Mouse (Mus musculus) spleen, adult 12 weeks (tissue): ENCODE measurements at regions not wholly inside any gene's neighbourhood (a gene's known extent, or its start where the extent isn't known, plus 50 kb on each side); places are given as distances from the start of the nearest gene placed in this dataset.
"Not testable (repeated sequence)": the region's sequence is repeated elsewhere in the genome, so short reads cannot be mapped to it uniquely, and the experiment has no call there.

Source experiments
- DNase-seq: peaks from one replicate; pipeline ENCODE4 v3.0.0; 2022; ENCODE audit warnings: low spot score

DNA sequence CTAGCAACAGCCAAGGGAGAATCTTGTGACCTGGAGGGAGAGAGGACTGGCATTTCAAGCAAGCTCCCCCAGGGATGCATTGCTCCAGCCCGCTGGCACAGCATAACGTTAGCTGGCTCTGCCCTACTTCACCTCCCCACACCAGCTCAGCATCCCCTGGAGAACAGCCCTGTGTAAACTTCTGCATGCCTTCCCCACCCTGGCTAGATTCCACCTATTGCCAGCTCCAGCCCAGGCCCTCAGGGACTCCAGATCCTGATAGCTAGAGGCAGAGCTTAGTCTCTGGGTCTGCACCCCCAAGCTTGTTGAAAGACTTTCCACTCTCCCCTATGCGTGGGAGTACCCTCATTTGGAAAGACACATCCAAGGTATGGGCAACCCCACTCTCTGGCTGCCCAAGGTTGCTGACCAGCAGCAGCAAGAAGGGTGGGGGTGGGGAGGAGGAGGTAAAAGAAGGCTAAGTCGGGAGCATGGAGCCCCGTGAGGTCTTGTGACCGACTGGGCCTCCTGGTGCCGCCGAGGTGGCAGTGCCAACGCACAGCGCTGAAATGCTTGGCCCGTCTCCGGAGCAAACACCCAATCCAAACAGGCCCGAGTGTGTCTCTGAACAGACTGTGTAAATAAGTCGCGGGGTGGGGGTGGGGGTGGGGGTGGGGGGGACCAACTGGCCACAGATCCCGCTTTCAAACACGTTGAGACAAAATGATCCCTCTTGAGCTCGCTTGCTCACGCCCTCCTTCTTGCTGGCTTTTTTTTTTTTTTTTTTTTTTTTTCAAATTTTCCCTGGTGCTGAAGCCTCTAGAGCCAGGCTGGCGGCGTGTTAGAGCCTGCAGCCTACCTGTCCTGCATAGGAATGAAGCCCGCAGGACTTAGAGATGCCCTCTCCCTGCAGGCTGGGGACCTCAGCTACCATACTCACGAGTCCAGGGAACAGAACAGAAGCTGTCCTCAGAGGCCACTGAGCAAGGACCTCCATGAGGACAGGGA lies 350.3 kb downstream of the Sox9 start:
- DNase-seq: no peak

DNA sequence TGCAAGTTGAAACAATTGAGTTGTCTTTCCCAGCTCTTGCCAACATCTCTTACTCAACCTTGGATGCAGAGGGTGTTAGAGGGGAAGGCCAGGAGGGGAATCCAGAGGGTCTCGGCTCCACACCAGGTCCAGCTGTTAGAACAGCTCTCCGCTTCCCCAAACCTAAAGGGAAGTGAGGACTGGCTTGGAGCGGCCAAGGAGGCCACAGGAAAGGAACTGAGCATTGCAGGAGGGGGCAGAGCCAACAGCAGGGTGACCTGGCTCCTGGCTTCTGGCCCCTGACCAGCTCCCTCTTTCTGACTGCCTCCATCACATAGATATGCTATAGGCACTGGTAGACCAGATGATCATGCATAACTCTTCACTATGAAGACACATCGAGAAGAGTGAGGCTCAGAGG lies 351.4 kb downstream of the Sox9 start:
- no peak for DNase-seq

GRCm38 (mm10) chr11:113135261-113135660 lies 353.2 kb downstream of the Sox9 start:
- DNase-seq: no peak

GRCm38 (mm10) chr11:113138462-113138861 lies 356.4 kb downstream of the Sox9 start:
- DNase-seq: no peak

- DNase-seq: no peak
Observed at GRCm38 (mm10) chr11:113140595-113140994, 358.6 kb downstream of the Sox9 start.

DNA sequence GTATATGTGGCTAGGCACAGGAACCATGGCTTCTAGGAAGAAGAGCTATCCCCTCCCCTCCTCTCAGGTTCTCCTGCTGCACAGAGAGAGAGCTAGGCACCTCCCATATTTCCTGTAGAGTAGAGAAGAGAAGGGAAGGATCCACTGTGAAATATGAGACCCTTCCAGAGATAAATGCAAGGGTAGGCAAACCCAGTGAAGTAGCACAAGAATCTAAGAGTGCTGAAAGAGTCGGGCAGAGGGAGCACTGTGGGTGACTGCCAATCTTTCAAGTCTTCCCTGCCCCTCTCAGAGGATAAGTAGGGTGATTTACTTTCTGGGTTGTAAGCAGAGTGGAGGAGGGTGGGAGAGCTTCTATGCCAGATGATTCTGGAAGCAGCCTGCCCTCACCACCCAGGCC lies 360.8 kb downstream of the Sox9 start:
- no peak for DNase-seq

DNA sequence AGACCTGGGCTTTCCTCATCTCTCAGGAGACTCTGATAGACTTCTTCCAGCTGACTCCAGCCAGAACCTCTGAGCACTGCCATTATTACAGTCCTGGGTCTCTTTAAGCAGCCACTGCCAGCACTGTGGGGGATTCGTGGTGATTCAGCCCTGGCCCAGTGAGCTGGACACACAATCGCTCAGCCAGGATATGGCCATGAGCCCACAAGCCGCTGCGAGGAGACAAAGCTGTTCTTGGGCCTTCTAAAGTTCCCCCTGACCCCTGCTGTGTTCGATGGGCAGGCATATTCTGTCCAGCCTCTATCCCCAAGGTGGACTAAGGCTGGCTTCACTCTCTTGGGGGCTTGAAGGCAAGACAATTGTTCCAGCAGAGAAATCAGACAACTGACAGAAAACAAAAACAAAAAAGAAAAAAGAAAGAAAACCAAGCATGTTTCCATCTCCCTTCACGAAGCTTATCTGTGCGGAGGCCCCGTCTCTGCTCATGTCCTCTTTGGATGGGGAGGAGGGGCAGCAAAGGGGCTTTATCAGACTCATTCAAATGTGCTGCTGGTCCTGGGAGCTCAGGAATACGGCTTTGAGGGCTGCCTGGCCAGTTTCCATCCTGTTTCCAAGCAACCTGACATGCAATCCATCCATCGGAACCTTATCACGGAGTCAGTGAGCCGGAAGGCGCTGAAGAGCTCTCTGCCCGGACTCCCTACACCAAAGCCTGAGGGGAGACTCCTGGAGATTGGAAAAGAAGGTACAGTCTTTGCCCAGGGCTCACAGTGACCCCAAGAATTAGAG lies 362.0 kb downstream of the Sox9 start:
- no peak for DNase-seq

DNA sequence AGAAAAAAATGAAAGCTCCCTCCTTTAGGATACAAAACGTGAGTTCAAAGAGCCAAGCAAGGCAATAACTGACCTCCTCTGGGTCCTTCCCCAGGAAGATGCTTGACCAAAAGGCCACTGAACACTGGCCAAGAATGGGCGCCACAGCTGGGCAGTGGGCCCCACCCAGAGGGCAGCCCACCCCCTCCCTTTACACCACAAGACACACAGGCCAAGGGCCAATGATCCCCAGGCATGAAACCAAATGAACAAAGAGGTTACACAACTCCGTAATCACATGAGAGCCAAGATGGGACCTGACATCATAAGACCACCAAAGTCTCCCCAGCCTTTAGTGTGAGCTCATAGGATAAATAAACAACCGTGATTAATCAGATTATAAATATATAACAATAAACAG lies 363.7 kb downstream of the Sox9 start:
- DNase-seq: no peak

DNA sequence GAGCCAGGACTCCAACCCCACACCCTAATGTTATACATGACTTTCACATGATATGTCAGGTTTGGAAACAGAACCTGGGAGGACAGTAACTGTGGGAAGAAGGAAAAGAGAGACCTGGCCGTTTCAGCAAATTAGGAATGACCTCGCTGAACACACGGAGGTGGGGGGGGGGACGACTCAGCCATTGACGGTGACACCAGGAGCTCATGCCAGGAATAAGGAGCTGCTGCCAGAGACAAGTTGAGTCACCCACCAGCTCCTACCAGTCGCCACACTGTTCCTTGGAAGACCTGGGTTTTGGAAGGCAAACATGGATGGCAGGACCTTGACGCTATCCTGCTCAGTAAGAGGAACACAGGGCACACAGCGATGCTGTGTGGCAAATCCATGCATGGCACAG lies 364.7 kb downstream of the Sox9 start:
- no peak for DNase-seq

- DNase-seq: no peak
Observed at GRCm38 (mm10) chr11:113147535-113148197, 365.6 kb downstream of the Sox9 start.

DNA sequence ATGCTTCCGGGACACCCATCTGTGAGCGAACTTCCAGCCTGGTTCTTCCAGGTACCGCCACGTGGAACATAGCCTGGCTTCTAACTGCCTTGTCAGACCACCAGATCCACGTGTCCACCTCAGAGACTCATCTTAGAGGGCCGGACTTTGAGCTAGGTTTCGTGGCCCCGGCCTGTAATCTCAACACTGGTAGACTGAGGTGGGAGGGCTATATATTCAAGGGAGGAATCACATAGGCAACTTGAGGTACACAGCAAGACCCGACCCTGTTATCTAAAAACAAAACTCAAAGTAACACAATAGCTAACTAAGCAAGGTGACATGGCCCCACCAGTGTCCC lies 366.1 kb downstream of the Sox9 start:
- DNase-seq: no peak

GRCm38 (mm10) chr11:113155515-113155914 lies 373.5 kb downstream of the Sox9 start:
- DNase-seq: no peak

GRCm38 (mm10) chr11:113163941-113164340 lies 381.9 kb downstream of the Sox9 start:
- no peak for DNase-seq

DNA sequence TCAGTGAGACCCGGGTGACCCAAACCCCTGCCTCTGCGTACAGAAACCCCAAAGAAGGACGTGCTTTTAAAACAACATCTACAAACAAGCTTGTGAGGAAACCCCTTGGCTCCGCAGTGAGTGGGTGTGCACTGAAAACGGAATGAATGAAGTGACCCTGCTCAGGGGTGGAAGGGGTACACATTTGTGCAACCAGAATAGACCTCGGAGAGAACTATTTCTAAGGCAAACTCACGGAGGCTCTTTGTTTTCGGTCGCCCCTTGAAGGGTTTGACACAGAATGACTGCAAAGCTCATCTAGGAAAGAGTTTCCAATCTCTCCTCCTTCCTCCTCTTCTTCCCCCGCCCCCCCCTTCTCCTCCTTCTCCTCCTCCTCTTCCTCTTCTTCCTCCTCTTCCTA lies 382.5 kb downstream of the Sox9 start:
- DNase-seq: no peak

GRCm38 (mm10) chr11:113165069-113165795 lies 383.2 kb downstream of the Sox9 start:
- DNase-seq: no peak

DNA sequence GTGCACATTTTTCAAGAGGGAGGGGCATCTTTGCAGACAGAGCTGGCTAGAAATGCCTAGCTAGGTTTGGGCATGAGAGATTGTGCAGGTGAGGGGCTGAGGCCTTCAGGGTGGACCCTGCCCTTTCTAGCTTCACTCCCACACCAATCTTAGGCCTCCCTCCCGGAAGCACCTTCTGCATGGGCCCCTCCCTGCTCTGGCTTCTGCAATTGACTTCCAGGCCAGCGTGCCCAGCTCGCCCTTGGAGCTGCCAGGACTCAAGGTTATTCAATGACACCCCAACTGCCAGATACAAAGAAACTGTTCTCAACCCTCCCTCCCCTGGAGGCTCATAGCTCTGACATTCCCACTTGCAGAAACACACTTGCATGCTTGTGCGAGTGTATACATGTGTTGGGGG lies 384.5 kb downstream of the Sox9 start:
- no peak for DNase-seq

DNA sequence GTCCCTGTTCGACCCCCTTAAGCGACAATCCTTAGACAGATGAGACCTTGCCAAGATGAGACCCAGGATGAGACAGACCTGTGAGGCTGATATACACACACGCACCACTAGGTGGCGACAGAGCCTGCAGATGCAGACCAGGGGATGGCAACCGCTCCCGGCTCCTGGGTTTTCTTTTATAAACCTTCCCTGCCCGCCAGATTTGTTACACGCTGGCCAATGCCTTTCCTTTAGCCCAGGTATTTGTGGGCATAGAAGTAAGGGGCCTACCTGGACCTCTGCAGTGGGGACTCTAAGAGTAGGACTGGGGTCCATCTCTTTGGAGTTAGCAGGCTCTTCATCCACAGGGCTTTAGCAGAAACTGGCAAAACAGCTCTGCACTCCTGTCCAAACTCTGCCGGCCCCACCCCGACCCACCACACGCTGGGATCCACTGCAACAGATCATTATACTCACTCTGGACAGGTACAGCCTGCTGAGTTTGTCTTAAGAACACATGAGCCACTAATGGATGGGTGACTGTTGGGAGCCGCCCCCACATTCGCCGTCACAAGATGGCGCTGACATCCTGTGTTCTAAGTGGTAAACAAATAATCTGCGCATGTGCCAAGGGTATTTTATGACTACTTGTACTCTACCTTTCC lies 390.6 kb downstream of the Sox9 start:
- peak; percentile 52 for DNase-seq

DNA sequence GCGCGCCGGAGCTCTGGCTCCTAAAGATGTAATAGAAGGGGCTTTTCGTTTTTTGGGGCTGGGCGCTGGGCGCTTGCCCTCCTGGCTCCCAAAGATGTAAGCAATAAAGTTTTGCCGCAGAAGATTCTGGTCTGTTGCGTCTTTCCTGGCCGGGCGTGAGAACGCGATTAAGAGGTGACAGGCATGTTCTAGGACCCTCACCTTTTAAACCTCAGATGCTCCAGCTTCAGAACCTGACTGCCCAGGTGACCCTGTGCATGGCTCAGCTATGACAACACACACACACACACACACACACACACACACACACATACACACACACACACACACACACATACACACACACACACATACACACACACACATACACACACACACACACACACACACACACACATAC lies 391.3 kb downstream of the Sox9 start:
- DNase-seq: not testable (repeated sequence)

- no peak for DNase-seq
Observed at GRCm38 (mm10) chr11:113174011-113174507, 392.0 kb downstream of the Sox9 start.

DNA sequence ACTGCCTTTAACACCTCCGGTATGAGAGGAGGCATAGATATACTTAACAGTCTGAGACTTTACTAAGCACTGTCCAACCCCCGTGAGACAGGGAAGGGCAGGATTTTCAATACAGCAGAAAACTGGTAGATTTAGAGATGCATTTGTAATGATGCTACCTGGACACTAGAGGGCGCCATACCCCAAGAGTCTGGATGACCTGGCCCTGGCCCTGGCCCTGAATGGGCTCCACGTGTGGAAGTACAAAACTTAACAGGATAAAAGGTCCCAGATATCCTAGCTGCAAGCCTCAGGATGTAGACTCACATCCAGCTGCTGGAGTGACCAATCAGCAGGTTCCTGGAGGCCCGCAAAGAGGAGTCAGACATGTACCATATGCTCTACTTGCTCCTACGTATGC lies 393.3 kb downstream of the Sox9 start:
- peak; percentile 30 for DNase-seq

DNA sequence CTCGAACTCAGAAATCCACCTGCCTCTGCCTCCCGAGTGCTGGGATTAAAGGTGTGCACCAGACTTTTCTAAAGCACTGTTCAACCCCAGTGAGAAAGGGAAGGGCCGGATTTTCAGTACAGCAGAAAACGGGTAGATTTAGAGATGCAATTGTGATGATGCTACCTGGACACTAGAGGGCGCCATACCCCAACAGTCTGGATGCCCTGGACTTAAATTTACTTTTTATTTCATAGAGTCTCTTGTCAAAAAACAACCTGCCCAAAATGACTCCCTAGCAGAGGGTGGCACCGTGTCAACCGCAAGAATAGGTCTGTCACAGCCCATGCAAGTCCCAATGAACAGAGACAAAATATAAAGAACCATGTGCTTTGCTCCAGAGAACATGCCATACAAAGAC lies 394.2 kb downstream of the Sox9 start:
- DNase-seq: no peak
